Mouse (Mus musculus) CD8-positive naive resting alpha-beta T cell, adult 2 months (primary cell): ENCODE data around the gene Mctp2.

ENCODE experiments used
- DNase-seq, 2 experiments: peaks; one replicate each; pipeline ENCODE4 v3.0.0; 2022; ENCODE audit warnings: low read depth in 2 of 2, low spot score in 2 of 2

Gene Mctp2

DNA sequence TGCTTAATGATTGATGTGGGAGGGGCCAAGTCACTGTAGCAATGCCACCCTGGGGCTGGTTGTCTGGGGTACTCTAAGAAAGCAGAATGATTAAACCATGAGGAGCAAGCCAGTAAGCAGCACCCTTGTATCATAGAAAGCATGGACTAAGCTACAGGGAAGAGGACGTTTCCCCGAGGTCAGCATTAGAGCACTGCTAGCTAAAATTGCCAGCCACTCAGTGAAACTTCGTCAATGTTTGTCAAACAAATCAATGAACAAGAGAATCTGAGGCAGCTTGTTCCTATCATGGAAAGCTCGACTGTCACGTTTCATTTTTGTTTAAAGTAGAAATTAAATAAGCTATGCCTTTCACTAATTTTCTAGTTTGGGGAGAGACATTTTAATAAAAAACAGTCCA lies 124.8 kb downstream of the Mctp2 start:
- no peak for DNase-seq

DNA sequence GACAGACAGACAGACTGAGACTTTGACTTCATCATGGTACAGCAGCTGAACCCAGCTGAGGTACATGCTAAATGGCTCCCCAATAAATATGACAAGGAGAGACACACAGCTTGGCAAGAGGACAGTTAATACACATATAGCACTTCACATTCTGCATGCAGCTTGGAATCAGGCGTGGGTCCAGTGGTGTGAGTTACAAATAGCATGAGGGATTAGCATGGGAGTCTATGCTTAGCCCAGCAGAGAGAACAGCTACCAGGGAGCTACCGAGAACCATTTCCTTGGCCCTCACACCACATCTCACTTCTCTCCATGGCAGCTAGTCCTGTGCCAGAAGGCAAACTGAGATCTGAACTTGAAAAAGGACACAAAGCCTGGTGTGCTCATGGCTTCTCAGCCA lies 137.1 kb downstream of the Mctp2 start:
- DNase-seq, result no peak

DNA sequence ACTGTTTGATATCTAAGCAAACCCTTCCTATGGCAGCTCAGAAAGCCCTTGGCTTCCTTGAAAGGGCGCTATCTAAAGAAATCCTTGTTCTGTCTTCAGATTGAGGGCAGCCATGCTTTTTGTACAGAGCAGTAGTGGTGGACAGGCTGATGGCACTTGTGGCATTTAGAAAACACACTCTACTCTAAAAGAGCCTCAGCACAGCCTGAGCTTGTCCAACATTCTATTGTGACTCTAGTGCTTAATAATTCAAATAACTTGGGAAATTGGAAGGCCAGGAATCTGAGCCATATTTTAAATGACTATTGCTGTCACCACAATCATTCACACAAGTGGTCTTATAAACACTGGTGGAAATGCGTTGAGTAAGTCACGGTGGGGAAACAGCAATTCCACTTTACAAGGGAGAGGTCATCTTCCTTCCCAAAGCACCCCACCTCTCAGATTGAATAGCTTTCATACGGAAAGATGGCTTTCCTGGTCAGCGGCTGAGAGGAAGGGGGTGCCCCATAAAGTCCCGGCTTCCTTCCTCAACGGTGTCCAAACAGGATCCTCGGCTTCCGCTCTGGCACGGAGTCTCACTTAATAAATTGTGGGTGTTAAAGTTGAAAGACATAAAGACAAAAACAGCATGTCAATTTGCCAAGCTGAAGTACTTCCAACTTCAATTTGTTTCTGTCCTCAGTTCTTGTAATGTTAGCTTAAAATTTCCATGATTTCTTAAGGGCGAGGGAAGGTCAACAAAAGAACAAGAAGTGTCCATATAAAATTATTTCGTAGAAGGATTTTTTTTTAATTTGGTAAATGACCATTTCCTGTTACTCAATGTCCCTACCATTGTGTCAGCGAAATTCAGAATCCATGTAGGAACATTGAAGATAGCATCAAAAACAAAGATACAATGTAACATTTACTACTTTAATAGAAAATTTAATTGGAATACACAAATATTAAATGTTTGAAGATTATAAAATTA lies 140.4 kb downstream of the Mctp2 start:
- DNase-seq, result no peak

DNA sequence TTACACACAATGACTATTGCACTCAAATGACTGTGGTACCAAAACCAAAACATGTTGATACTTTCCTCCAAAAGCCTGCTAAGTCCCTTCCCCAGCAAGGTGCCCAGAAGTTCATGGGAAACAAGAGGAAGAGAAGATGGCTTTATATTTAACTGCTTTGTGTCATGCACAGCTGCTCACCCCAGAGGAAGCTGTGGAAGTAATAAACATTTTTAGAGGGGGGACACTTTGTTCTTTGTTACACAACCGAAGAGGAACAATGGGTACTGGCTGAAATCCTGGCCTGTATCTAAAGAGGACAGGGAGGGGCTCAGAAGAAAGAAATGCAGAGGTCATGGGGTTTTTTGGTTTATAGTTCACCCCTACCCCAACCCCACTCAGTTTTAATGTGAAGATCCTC lies 144.2 kb downstream of the Mctp2 start:
- DNase-seq, result no peak

DNA sequence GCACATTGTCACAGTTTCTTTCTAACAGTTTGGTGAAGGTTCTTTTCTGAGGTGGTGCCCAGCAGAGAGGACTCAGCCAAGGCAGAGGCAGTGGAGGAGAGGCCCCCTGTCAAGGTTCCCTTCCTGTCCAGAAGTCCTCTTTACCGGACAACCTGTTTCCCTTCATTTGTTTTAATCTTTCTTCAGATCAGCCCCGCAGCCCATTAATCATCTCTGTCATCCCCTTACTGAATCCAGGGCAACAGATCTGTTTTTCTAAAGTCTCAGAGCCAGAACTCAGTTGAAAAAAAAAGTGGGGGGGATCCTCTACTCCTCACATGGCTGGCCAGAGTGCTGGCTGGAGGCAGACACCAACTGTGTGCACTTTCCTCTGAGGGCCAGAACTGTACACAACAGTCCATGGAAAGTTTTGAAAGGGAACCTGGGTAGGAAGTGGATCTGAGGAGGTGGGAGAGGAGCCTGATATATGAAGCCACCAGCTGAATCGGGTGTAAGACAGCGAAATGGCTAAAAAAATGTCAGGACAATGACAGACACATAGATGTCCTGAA lies 146.8 kb downstream of the Mctp2 start:
- DNase-seq, result no peak

DNA sequence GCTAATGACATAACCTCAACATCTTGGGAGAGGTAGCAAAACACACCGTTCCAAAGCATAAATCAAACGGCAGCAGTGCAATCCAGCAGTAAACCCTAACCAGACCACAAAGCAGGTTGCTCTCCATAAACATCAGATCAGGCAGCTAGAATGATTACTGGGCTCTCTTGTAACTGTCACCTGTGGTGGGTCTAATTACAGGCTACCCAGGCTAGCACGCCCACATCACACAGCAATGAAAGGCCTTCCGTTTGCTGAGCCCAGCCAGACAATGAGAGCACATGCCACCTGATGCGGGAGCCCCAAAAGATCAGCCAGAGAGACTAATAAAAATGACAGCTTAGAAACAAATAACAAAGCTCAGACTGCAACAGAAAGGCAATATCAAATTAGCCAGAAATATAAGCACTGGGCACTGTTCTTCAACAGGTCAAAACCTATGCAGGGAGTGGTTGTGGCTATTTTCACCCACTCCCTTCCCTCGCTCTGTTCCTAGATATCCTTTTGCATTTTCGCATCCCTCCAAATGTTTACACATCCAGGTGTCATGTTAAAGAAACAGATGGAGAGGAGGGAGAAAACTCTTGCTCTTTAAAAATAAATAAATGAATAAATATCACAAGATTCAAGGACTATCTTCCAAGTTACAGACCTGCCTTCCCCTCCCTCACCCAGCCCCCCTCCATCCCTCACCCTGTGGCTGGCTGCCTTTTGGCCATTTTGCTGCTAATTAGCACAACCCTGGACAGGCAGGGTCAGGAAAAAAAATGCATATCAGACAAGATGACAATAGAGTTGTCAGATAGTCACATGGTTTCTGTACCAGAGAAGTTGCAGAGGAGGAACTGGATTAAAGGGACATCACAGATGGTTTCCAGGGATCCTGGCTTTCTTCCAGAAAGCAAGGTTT lies 155.4 kb downstream of the Mctp2 start:
- DNase-seq, result no peak

DNA sequence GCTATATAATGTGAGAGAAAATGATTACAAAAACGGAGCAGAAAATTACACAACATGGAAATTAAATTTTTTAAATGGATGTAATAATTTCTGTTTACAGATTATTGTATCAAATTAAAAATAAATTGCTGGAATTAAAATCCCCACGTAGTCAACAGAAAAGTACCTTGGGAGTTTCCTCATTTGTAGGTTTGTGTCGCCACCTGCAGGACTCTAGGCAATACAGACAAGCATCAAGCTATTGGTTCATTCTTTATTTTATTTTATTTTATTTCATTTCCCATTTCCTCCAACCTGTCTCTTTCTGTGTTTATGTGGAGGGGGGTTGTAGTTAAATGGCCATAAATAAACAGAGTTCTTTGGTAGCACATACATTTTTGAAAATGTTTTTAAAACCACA lies 157.3 kb downstream of the Mctp2 start:
- DNase-seq, result no peak

DNA sequence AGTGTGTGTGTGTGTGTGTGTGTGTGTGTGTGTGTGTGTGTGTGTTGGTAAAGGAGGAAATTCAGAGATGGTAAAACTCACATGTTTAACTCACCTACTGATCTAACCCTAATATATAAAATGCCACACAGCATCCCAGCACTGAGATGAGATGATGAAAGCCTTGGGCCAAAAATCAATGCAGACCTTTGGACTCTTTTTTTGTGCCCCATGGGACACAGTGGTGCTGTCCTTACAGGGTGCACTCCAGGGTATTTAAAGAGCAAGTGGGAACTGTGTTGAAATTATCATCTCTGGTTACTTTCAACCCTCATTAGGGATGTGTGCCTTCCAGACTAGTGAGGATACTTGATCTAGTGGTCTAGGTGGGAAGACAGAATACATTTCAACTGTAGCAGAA lies 159.6 kb downstream of the Mctp2 start:
- DNase-seq, result no peak

DNA sequence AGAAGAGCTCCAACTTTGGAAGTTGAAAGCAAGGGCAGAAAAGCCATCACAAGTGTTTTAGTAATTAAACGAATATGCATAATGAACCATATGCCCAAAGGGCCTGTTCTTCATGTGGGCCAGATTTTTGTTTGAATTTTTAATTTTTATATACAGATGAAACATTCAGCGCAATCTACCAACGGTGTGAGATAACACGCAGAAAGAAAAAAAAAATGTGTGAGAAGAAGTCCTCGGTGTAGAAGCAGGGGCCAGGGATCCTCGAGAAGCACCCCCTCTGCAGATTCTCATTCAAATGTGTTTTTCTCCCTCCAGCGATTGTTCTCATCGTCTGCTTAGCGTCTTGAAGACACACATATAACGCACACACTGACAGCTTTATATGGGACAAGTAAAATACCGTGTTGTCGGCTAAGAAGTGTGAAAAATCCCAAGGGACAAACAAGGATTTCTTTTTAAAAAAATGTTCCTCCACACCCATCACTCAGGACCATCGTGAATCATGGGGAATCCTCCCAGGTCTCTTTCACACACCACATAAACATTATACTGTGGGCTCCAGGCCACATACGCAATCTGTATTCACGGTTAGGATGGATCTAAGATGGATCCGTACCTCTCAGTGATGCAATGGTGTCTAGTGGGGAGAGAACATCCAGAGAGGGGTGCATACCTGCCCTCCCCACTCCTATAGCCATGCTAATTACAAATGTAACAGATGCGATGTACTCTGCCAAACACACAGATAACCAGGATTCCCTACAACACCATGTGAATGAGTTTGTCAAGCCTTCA lies 160.5 kb downstream of the Mctp2 start:
- no peak for DNase-seq

DNA sequence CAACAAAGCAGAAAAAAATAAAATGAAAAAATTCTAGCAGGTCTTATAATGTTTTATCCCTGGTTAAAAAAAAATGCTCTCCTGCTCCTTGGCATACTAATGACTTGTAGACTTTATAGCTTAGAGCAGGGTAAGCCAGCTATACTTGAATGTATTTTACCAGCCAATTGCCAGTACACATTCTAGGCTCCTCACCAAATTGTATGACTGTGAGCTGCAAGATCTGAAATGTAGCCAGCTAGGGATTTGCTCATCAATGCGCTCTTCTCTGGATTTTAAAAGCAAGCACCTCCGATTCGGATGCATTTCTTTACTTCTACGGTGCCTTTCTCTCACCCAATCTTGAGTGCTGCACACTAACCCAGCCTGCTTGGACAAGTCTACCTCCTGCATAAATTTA lies 167.7 kb downstream of the Mctp2 start:
- DNase-seq, result no peak

DNA sequence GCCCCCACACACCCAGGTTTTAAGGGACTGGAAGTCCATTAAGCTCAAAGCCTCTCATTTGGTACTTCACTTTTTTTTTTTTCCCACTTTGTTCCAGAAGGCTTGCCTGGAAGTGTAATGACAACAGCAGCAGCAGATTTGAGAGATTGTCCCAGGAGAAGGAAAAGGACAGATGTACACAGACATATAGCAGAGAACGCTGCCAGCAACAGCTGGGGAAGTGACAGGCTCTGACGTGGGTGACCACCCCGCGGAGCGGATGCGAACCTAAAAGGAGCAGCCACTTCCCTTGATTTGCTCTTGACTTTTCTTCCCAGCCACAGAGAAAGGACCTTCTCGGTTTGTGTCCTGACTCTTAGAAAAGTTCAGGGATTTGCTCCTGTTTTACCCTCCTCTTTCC lies 185.4 kb downstream of the Mctp2 start:
- no peak for DNase-seq

DNA sequence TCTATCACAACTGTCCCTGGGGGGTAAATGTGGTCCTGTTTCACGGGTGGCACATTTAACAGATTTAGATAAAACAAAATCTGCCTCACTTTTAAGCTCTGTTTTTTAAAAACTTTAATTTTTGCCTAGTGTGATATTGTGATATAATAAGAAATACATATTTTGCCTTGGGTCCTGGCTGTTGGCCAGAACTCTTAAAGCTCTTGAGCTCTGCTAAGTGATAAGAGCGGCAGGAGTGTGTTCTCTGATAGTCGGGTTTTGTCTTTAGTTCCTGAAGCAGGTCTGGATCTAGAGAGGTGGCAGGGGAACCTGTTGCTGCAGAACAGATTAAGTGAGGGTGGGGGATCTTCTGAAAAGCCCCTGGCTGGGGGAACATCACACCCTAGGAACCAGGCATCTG lies 186.7 kb downstream of the Mctp2 start:
- no peak for DNase-seq

DNA sequence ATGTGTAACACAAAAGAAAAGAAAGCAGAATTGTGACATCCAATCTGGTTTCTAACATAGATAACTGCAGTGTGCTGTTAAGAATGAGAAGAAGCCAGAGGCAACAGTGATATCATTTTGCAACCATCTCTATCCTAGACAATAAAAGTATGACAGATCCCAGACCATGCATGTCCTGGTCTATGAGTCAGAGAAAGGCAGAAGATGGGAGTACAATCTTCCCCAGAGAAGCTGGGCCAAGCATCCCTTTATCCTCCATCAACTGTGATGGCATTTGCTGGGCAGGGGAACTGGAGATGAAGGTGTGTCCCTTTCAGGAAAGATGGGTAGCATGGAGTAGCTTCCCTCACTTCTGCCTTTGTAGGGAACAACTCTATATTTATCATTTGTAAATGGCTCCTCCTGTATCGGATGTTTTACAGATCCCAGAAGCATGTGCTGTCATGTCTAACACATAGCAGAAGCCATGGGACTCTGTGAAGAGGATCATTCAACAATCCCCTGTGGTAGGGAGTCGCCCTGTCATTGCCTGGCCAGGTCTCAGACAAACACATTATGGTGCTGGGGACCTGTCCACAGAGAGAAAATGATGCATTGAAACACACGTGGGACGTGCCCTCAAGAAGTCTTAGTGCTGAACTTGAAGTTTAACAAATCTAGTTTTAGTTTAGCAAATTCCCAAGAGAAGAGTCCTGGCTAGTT lies 188.9 kb downstream of the Mctp2 start:
- no peak for DNase-seq

DNA sequence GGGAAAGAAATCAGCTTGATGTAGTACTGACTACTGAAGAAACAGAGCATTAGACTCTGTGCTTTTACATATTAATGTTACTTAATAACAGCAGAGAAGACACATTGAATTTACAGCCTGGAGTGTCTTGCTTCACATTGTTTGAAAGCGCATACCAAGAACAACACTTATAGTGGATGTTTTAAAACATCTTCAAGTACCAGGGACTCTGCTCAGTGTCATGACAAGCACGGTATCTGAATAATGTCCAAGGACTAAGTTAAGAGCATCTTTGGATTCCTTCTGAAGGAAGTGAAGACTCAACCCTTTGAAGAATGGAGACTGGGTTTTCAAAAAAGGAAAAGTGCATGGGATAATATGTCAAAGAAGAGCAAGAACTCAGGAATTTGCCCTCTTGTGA lies 191.3 kb downstream of the Mctp2 start:
- DNase-seq, result no peak

DNA sequence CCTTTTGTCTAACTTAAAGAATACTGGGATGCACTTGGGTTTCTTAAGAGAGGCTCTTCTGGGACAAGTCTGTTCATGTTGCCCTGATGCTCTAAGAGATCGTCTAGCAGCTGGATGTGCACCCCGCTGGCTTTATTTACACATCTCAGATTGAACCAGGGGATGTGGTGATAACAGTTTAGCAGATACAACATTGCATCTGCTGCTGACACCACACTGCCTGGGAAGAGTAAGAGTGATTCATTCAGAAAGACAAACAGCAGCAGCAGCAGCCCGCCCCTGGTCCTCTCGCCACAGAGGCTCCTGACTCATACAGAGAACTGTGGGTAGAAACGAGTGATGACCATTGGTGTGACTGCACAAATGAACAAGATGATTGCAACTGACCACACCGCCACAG lies 195.8 kb downstream of the Mctp2 start:
- DNase-seq, result no peak

DNA sequence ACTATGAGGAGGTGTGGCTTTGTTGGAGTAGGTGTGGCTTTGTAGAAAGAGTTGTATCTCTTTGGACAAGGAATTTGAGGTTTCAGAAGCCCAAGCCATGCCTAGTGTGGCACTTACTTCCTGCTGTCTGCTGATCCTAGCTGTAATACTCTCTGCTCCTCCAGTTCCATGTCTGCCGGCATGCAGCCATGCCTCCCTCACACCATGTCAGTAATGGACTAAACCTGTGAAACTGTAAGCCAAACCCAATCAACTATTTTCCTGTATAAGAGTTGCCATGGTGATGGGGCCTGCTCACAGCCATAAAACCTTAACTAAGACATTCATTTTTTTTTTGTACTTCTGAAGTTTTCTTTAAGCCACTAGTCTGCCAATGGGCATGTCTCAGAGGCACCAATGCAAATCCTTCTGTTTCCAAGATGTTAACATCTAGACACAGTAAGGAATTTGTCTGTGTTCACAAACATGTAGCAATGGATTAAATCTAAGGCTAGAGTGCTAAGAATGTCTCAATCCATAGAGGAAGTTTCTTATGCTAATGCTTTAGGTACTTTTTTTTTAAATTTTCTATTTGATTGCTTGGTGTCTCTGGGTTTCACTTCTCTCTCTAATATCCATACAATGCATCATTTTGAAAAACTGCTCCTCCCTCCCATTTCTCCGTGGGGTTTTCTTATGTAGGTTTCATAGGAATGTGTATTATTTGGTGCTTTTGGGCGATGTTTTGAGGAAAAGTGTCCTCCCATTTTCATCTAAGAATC lies 197.6 kb downstream of the Mctp2 start:
- no peak for DNase-seq

DNA sequence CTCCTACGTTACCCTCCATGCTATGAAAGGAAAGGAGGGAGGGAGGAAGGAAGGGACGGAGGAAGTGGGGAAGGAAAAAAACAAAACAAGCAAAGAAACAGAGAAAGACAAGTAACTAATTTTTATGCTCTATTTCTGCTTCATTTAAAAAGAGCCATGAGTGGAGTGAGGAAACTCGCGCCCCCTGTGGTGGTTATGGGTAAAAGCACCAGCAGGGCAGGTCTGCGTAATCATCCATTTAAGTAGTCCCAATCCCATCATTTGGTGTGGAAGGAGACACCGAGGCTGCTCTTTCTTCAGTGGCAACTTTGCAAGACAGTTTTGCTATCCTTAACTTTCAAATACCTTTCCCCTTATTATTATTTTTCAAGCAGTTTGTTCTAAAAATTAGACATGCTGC lies 202.2 kb downstream of the Mctp2 start:
- DNase-seq, result no peak

DNA sequence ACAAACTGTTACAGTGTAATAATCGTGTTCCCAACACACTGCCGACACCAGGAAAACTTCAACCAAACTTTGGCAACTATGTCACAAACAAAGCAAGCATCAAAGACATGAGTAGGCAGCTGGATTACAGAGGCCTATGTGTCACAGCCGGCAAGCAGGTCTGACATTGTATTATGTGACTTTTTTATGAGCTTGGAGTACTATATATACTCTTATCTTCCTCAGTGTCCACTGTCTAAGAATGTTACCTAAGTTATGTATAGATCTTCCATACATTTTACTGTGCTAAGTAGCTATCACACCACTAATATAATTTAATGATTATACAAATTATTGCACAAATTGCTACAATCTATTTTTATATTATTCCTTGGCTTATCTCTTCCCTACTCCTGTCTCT lies 202.8 kb downstream of the Mctp2 start:
- DNase-seq, result no peak

DNA sequence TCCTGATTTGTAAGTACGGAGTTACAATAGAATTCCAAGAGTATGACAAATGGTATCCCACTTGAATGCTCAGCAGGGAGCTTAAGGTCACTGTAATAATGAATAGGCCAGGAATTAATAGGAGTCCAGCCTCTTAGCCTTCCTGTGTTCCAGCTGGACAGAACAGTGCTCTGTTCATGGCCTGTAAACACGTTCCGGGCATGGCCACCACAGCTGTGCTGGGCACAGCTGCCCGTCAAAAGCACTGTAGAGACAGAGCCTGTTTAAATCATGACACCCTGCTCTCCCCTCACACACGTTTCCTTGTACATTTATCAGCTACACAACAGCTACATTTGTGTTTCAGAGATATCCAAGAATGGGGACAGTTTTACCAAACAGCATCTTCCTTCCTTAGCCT lies 205.7 kb downstream of the Mctp2 start:
- no peak for DNase-seq

DNA sequence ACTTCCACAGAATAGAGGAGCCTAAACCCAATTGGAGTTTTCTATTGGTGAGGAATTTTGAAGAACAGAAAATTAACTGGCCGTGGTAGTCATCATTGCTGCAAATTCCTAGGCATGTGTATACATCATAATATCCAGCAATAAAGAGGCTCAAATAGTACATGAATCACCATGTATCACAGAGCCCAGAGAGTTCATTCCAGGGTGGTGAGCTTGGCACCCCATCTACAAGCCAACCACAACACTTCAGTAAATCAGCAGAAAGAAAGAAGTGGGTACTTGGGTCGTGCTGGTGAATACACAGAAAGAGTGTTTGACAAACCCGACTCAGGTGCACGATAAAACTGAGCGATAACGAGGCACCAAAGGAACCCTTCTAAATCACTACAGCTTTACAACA lies 207.8 kb downstream of the Mctp2 start:
- DNase-seq, result no peak
